Mouse (Mus musculus): ENCODE data around the gene Dnaja1.

The Dnaja1 gene

DNA sequence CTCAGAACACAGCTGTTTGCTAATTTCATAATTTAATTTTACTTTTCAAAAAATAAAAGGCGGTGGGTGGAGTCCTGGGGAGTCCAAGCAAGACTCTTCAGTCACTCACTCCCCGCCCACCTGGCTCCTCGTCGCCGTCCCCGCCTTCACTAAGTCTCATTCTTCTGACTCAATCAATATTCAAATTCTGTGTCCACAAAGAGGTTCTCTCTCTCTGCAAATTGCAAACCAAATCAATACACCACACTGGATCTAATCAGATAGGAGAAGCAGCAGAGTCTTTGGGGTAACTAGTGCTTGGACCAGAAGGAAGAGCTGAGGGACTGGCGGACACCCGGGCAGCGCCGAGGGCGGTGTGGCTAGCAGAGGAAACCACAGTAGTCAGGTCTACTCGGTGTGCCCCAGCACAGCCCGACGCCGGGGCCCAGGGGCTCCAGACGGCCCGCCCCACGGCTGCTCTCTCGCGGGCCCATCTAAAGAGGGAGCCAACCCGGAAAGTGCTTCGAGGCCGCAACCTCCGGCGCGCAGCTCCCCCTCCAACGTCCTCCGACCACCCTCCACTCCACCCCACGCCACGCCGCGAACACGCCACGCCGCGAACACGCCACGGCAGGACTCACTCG lies 35.3 kb downstream of the Dnaja1 start:
- peak in 1 of 2 experiments; percentile 17 for DNase-seq

DNA sequence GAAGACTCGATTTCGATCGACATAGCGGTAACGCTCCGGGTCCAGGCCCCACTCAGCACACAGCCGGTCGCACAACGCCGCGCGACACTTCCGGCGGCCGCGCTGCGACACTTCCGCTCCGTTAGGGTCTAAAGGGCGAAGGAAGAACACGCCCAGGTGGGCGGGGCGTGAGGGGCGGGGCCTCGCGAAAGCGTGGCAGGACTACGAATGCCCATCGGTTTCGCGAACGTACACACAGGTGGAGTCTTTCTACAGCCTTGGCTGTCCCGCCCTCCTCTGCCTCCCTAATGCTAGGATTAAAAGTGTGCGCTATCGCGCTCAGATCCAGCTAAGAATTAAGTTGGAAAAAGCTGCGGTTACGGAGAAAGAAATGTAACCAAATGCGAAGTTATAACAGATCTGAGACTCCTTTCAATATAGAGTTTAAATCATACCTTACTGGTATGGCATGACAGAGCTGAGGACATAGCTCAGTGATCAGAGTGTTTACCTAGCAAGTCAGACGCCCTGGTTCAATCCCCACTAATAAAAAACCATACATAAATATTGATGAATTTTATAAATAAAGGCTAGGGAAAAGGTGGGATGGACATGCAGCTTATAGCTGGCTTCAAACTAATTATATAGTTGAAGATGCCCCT lies 36.0 kb downstream of the Dnaja1 start, which contains the start of gene Smu1:
Gene Smu1, minus strand, starts transcription at position 144 of the 641 bp plus-strand sequence.
- DNase-seq: peak; percentile 96 to 99

- no peak for DNase-seq
Measured at GRCm38 (mm10) chr4:40759876-40760275, 37.9 kb downstream of the Dnaja1 start.

DNA sequence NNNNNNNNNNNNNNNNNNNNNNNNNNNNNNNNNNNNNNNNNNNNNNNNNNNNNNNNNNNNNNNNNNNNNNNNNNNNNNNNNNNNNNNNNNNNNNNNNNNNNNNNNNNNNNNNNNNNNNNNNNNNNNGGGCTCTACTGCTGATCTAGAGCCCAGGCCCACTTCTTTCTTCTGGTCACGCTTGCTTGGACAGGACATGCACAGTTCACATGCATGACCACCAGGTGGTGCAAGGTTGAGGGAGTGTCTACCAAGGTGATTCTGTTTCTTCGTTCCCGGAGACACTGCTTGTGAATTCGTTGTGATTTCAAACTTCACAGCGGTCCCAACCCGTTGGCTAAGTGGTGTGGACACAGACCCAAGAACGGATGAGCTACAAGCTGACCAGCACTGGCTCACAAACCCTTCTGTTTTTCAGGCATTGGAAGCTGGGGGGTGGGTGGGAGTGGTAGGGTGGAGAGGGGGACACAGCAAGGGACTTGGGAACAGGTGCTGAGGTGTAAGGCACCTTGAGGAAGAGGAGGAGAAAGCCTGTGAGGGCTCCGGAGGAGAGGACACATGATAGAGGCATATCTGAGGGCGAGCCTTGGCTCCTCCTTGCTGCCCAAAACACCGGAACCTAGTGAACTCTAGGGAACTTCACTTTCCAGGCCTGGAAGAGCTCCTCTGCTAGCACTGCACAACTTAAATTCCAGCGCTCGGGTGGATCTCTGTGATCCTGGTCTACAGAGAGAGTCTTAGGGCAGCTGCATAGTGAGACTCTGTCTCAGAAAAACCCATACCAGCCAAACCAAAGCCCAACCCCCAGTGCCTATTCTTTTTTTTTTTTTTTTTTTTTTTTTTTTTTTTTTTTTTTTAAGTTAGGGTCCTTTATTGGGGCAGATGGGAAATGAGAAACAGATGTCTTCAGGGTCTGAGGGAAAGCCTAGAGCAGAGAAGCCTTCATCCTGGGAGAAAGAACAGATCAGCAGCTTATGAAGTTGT lies 52.6 kb downstream of the Dnaja1 start:
- DNase-seq: peak; percentile 51 to 55

- DNase-seq: no peak
Measured at GRCm38 (mm10) chr4:40776416-40776815, 54.5 kb downstream of the Dnaja1 start.

DNA sequence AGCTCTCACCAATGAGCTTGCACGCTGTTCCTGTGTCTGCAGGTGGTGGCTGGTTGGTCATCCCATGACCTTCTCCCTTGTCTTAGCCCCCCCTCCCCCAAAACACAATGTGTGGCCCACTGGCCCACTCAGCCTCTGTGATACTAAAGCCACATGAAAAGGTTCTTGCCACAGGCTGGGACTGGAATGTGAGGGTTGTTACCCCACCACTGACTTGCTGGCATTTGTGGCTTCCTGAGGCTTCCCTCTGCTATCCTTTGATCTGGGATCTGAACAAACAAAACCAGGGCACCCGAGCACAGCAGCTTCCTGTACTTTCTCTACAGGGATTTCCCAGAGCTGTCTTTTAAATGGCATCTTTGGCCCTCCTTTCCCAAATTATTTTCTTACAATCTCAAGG lies 55.2 kb downstream of the Dnaja1 start:
- DNase-seq: no peak

- DNase-seq: no peak
Measured at GRCm38 (mm10) chr4:40778656-40779055, 56.7 kb downstream of the Dnaja1 start.

- no peak for DNase-seq
Measured at GRCm38 (mm10) chr4:40781143-40781542, 59.2 kb downstream of the Dnaja1 start.

DNA sequence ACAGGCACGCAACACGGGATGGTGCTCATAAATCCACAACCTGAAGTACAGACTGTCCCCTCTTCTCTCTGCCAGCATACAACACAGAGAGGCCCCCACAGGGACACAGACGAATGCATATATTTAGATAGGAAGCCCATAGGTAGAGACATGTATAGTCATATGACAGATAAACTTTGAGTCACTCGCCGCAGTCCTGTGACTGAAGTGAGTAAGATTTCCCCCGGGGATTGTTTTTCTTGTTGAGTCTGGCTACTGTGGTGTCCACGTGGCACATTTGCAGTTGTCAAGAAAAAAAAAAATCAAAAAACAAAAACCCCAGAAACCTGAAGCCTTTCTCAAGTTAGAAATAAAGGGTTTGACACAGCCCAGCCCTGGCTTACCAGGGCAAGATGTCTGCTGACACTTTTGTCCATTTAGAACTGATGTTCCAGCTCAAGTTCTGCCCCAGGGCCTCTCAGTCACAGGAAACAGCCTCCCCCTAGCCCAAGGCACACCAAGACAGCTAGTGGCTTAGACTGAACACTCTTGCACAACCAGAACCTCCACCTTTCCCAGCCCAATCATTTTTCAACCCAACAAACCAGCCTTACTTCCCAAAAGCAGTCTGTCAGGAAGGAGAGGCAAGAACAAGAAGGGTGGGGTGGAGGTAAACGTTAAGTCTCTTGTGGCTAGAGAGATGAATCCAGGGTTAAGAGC lies 60.0 kb downstream of the Dnaja1 start:
- DNase-seq: no peak

GRCm38 (mm10) chr4:40783049-40783448 lies 61.1 kb downstream of the Dnaja1 start:
- no peak for DNase-seq

- DNase-seq: no peak
Measured at GRCm38 (mm10) chr4:40784556-40785169, 62.7 kb downstream of the Dnaja1 start.

DNA sequence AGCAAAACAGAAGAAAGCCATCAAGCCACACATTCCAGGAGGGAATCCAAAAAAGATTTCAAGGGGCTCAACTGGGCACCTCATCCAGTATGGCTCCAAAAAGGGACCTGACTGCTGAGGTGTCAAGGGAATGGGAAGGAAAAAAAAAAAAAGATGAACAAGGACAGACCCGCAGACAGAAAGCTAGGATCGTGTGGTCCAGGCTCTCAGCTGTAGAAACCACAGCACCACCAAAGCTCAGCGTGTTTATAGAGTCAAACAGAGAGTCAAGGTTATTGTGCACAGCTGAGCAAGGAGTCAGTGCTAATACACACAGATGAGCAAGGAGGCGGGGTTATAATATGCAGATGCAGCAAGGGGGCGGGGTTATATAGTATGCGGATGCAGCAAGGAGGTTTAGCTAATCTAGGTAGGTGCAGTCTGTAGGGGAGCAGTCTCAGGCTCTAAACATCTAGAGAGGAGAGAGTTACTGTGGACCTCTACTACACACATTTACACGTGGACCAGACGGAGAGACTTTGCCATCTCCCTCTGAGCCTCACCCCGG lies 63.7 kb downstream of the Dnaja1 start:
- no peak for DNase-seq

GRCm38 (mm10) chr4:40786578-40786977 lies 64.6 kb downstream of the Dnaja1 start:
- no peak for DNase-seq
